Mouse (Mus musculus) embryonic fibroblast, embryonic 13.5 days (primary cell): ENCODE measurements at regions not wholly inside any gene's neighbourhood (a gene's known extent, or its start where the extent isn't known, plus 50 kb on each side); places are given as distances from the start of the nearest gene placed in this dataset.

Source experiments
- H3K27ac ChIP-seq: 2 replicates; pipeline ENCODE4 v1.5.1; 2012; ENCODE audit warnings: low read length, control low read depth, inconsistent platforms; ENCODE audit not compliant: insufficient read depth
- H3K4me1 ChIP-seq: 2 replicates; pipeline ENCODE4 v1.6.1; 2011; ENCODE audit warnings: low read length; ENCODE audit not compliant: control insufficient read depth, insufficient read depth
- H3K4me3 ChIP-seq: 2 replicates; pipeline ENCODE4 v1.5.1; 2011; ENCODE audit warnings: mild to moderate bottlenecking, control low read depth, low read length; ENCODE audit not compliant: insufficient read depth
- CTCF ChIP-seq: IDR thresholded peaks from 2 replicates; pipeline ENCODE4 v1.5.1; 2011; ENCODE audit warnings: mild to moderate bottlenecking, control low read depth, low read length, moderate library complexity, borderline replicate concordance; ENCODE audit not compliant: insufficient read depth
- POLR2A ChIP-seq: IDR thresholded peaks from 2 replicates; pipeline ENCODE4 v1.6.1; 2011; ENCODE audit warnings: low read depth, mild to moderate bottlenecking, control low read depth, low read length, moderate library complexity

DNA sequence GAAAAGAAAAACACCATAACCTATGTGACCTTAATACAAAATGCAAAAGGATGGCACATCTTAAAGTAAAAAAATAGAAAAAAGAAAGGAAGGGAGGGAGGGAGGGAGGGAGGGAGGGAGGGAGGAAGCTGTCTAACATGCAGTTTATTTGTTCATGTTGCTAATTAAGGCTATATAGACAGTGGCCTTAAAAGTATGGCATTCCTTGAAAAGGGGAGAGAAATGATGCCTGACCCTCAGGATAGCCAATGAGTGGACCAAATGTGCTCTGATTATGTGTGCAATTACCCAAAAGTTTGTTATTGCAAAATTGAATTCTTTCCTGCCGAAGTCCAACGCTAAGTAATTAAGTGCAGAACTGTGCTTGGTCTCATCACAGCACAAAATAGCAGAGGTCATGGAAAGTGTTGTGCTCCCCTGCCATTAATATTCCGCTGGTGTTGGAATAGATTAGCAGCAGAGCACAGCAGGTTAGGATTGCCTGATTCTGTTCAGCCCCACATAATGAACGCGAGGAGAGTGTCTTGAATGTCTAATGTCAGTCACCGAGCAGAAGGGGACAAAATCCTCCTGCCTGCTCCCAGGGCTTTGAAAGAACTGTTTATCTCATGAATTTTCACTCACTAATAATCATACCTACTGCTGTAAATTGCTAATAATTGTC is 531.7 kb upstream of the Mctp2 start:
- H3K4me3 ChIP-seq = no peak overlapping the region
- TF ChIP-seq CTCF (no peak), POLR2A (no peak)
- no peaks in the 10 kb centered on the region for H3K4me1 ChIP-seq
- H3K27ac ChIP-seq = no peak overlapping the region

DNA sequence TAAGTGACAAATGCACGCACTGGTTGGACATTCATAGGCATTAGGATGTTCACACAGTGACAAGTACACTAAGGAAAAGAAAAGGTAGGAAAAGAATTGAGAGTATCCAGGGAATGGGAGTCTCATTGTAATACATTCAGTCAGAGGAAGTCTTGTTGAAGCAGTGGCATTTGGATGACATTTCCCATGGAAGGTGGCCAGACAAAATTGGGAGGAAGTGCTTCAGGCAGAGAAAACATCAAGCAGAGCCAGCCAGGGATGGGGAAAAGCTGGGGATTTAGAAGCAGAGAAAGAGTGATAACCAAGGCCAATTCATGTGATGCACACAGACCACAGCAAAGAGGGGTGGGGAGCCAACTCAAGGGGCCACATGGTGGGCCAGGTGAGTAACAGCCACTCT is 524.0 kb upstream of the Rgma start:
- no peak for TF ChIP-seq POLR2A
- no peak overlapping the region for H3K27ac ChIP-seq
- H3K4me3 ChIP-seq = no peak overlapping the region
- no peaks in the 10 kb centered on the region for H3K4me1 ChIP-seq

DNA sequence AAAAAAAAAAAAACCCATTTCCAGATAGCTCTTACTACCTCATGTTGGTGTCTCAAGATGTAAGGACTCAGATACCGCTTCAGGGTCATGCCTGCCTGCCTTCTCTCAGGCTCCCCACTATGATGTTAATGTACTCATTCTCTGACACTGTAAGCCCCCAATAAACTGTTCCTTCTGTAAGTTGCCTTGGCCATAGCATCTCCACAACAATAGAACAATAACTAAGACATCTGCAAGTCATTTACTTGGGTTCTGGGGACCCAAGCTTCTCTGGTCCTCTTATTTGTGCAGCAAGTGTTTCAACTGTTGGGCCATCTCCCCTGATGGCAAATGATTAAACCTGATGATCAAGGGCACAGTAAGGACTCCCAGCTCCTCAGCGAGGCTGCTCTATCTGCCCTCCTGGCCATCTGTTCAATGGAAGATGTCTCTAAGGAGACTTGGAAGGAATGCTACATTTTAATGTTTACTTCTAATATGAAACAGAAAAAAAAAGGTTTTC is 520.8 kb upstream of the Rgma start:
- H3K4me1 ChIP-seq = no peaks in the 10 kb centered on the region
- no peak overlapping the region for H3K27ac ChIP-seq
- no peak for TF ChIP-seq CTCF

DNA sequence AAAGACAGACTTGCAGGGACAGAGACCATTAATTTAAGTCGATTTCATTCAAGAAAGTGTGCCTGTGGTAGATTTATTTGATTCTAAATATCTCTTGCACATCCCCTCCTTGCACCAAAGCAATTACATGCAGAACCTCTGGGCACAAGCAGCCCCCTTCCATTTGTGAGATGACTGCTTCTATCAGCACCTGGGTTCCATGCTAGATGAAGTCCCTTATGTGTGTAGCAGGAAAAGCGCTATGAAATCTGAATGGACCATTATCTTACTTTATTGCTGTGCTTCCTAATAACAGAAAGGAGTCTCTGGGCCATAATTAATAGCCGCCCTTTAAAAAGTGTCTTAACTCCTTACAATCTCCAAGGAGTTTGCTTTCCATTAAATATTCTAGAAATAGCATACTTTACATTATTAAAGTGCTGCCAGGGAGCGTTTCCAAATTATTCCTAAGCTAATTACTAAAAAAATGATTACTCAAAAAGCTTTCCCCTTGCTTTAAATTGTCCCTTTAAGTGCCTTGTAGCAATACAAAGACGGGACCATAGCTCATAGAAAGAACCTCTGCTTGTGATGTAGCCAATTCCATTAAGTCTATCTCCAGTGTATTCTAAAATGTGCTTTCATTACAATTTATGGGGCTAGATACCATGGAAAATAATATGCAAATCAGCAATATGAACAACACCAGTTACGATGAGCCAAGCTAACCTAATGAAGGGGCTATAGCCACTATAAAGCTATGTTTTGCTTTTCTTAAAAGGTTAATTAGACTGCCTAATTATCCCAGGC is 508.1 kb upstream of the Rgma start:
- Histone ChIP-seq H3K27ac (no peak overlapping the region), H3K4me1 (no peaks in the 10 kb centered on the region), H3K4me3 (no peak overlapping the region)
- no peak for TF ChIP-seq CTCF
- no peak for TF ChIP-seq POLR2A

More for the DNA sequence above, 520.8 kb upstream of the Rgma start:
- no peak overlapping the region for H3K4me3 ChIP-seq

DNA sequence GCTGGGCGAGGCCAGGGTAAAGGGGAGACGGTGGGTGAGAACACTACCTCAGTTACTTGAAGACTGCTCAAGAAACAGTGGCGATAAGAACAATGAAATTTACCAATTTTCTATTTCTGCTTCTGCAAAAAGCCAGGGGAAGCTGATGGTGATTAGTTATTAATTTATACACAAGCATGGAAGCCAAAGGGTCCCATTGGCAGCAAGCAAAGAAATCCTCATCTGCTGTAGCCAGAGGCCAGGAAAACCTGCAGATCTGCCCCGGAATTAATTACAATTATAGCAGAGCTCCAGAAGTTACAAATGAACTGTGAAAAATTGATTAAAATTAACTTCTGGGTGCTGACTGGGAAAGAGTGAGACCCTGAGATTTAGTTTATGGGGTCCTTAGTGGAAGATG is 506.2 kb upstream of the Rgma start:
- H3K27ac ChIP-seq = no peak overlapping the region
- TF ChIP-seq POLR2A (no peak), CTCF (no peak)
- no peaks in the 10 kb centered on the region for H3K4me1 ChIP-seq
- no peak overlapping the region for H3K4me3 ChIP-seq

DNA sequence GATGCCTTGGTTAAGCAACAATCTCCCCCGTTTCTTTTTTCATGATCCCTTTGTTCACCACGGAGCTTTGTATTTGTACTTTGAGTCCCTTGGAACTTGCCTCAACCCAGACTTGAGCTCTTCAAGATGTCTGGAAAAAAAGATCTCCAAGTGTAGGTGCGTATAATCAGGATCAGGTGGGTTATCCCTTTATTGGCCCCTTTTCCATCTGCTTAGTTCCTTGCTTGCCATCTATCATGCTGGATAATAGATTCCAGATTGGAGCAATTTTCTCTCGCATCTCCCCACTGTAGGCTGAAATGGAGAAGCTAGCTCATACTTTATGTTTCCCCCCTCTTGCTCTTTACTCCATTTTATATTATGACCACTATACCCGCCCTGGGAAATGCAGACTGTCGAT is 474.5 kb upstream of the Rgma start:
- TF ChIP-seq CTCF (no peak), POLR2A (no peak)
- H3K4me1 ChIP-seq = no peaks in the 10 kb centered on the region
- no peak overlapping the region for H3K27ac ChIP-seq
- no peak overlapping the region for H3K4me3 ChIP-seq

DNA sequence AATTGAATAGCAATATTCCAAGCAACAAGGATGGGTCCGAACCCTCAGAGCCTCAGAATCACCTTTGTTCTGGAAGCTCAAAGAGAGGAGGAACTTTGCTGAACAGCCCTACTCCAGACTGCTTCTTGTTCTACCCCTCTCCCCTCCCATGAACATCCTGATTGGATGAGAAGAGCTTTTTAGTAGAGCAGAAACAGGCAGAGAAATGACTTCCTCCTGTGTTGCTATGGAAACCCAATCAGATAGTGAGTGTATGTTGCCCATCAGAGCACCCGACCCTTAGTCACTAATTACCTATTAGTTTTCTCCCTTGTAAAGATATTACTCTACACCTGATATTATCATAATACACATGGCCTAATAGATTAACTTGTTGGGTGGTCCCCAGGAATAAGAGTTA is 469.4 kb upstream of the Rgma start:
- Histone ChIP-seq H3K27ac (no peak overlapping the region), H3K4me3 (no peak overlapping the region), H3K4me1 (no peaks in the 10 kb centered on the region)
- TF ChIP-seq CTCF (no peak), POLR2A (no peak)

DNA sequence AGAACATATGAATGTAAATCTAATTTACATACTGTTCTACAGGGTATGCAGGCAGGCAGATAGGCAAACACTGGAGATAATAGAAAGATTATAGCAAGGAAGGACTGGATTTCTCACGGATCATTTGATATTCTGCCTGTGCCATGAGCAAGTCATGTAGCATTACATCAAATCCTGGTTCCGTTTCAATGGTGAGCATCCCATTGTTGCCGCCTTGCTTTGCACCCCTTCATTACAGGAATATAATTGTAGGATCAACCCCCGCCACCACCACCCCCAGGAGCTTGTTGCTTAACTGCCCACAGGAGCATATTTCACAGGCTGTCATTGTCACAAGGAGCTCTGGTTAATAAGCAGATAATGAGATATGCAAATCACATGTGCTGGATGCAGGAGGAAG is 468.8 kb upstream of the Rgma start:
- H3K27ac ChIP-seq = no peak overlapping the region
- TF ChIP-seq POLR2A = no peak
- no peak for TF ChIP-seq CTCF
- H3K4me3 ChIP-seq = no peak overlapping the region
- no peaks in the 10 kb centered on the region for H3K4me1 ChIP-seq

DNA sequence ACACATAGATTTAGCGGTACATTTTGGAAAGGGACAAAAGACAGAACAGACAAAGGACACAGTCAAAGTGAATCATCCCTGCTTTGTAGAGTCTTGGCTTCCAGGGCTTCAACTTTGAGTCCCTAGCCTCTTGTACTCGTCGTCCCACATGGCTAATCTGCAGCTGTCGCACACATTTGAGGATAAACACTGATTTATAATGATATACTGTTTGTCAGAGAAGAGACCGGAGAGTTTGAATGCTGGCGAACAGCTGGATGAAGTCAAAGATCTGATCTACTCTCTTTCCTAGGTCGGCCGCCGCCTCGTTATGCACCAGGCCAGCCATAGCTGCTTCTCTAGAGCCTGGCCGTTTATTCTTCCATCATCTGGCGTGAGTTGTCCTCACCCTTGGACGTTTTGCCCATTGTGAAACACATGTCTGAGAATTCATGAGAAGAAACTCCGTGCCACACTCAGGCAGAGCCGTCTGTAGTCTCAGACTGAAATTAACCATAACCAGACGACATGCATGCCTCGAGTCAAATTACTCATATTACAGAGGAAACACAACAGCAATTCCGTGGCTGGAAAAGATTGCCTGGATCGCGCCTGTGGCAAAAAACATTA is 448.4 kb upstream of the Rgma start:
- Histone ChIP-seq H3K4me1 (no peaks in the 10 kb centered on the region), H3K27ac (no peak overlapping the region), H3K4me3 (no peak overlapping the region)
- TF ChIP-seq POLR2A (no peak), CTCF (no peak)

DNA sequence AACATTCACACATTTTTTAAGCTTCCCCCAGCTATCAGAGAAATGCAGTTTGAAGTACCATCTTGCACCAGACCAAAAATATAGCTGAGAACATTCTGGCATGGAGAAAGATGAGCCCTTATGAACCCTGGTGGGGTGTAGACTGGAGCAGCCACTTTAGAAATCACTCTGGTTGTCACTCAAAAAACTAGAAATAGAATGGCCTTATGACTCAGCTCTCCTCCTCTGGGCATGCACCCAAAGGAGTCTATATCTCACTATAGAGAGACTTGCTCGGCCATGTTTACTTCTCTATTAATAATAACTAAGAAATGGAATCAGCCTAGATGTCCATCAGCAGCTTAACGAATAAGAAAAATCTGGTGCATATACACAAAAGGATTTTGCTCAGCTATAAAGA is 436.5 kb upstream of the Rgma start:
- H3K4me1 ChIP-seq = peaks cover 3% of the 10 kb centered on the region; the same call in 1 of the 2 replicates
- TF ChIP-seq POLR2A (no peak), CTCF (no peak)
- H3K4me3 ChIP-seq = no peak overlapping the region
- peak overlapping the region; percentile 11; the same call in 1 of the 2 replicates for H3K27ac ChIP-seq
